Mouse (Mus musculus) forebrain, embryonic 13.5 days (tissue): ENCODE measurements around the gene Tlr4. TPM values are rescaled to one million over a fixed set of nuclear protein-coding genes. Genes with fewer than 3 reads are reported as not detected.

Experiments
- ATAC-seq: fragments of 200-750 bp; cut with Nextera tagmentation; 2 replicates; pipeline ENCODE4 v1.8.0; 2017
- H3K27ac ChIP-seq: fragments of 300-500 bp; sonication (generic); 2 replicates; pipeline ENCODE4 v1.5.1; 2015; ENCODE audit warnings: inconsistent platforms, mild to moderate bottlenecking, moderate library complexity
- H3K27me3 ChIP-seq: fragments of 300-500 bp; sonication (generic); 2 replicates; pipeline ENCODE4 v1.6.1; 2015; ENCODE audit warnings: mild to moderate bottlenecking, inconsistent platforms
- H3K36me3 ChIP-seq: fragments of 300-500 bp; sonication (generic); 2 replicates; pipeline ENCODE4 v1.6.1; 2015; ENCODE audit warnings: mild to moderate bottlenecking, inconsistent platforms; ENCODE audit not compliant: poor library complexity, severe bottlenecking
- H3K4me1 ChIP-seq: fragments of 300-500 bp; sonication (generic); 2 replicates; pipeline ENCODE4 v1.6.1; 2015; ENCODE audit warnings: inconsistent platforms
- H3K4me2 ChIP-seq: fragments of 300-500 bp; sonication (generic); 2 replicates; pipeline ENCODE4 v1.6.1; 2015; ENCODE audit warnings: inconsistent platforms, mild to moderate bottlenecking, moderate library complexity
- H3K4me3 ChIP-seq: fragments of 300-500 bp; sonication (generic); 2 replicates; pipeline ENCODE4 v1.5.1; 2015; ENCODE audit warnings: mild to moderate bottlenecking, inconsistent platforms
- H3K9ac ChIP-seq: fragments of 300-500 bp; sonication (generic); 2 replicates; pipeline ENCODE4 v1.6.1; 2015; ENCODE audit warnings: mild to moderate bottlenecking, inconsistent platforms
- H3K9me3 ChIP-seq: fragments of 300-500 bp; sonication (generic); replicated peaks from 2 replicates; pipeline ENCODE4 v1.6.1; 2016; ENCODE audit warnings: inconsistent platforms
- WGBS: fragments of 180-500 bp; shearing (Covaris S2); methylation state at CpG from one replicate; pipeline ENCODE4 v1.1.7; 2015; 5-methylcytosine and 5-hydroxymethylcytosine counted together
- polyA plus RNA-seq: library from polyadenylated mRNA; unstranded; fragments of >200 nt; fragmentation: Nextera tagmentation; extraction: Ambion mirVana; gene quantifications from 2 replicates; pipeline ENCODE4 v1.2.1, GENCODE M21; 2015

Gene Tlr4
- polyA plus RNA-seq, result 0.55 and 0.56 TPM in 2 replicates

- Histone ChIP-seq H3K27me3 (no peaks in the 10 kb centered on the region), H3K27ac (no peak within 1 kb of the TSS), H3K9me3 (no peaks in the 10 kb centered on the region), H3K4me2 (no peak within 1 kb of the TSS), H3K4me1 (no peaks in the 10 kb centered on the region), H3K9ac (no peak within 1 kb of the TSS), H3K36me3 (no peaks in the 10 kb centered on the region), H3K4me3 (no peak within 1 kb of the TSS)
- WGBS, result 75% methylated on average over 11 of the region's 11 CpGs
- no peak for ATAC-seq
Observed at GRCm38 (mm10) chr4:66827463-66828162, at the start of gene Tlr4. Tlr4 (plus strand) TSS chr4:66827584.

- H3K36me3 ChIP-seq, result no peaks in the 10 kb centered on the region
- H3K4me2 ChIP-seq, result no peak overlapping the region
- no peak for ATAC-seq
- H3K27ac ChIP-seq, result no peak overlapping the region
- H3K27me3 ChIP-seq, result no peaks in the 10 kb centered on the region
- 89% methylated on average over 2 of the region's 2 CpGs for WGBS
- no peak overlapping the region for H3K4me3 ChIP-seq
- H3K9me3 ChIP-seq, result no peaks in the 10 kb centered on the region
- H3K9ac ChIP-seq, result no peak overlapping the region
- H3K4me1 ChIP-seq, result no peaks in the 10 kb centered on the region
Observed at GRCm38 (mm10) chr4:66794283-66794682, 33.1 kb upstream of the Tlr4 start.

GRCm38 (mm10) chr4:66796683-66797082, 30.7 kb upstream of the Tlr4 start:
- Histone ChIP-seq H3K4me1 (no peaks in the 10 kb centered on the region), H3K4me2 (no peak overlapping the region), H3K27me3 (no peaks in the 10 kb centered on the region), H3K9me3 (no peaks in the 10 kb centered on the region), H3K36me3 (no peaks in the 10 kb centered on the region), H3K27ac (no peak overlapping the region), H3K4me3 (no peak overlapping the region), H3K9ac (no peak overlapping the region)
- 99% methylated on average over 2 of the region's 2 CpGs for WGBS
- no peak for ATAC-seq

GRCm38 (mm10) chr4:66804552-66805301, 22.7 kb upstream of the Tlr4 start:
- H3K4me3 ChIP-seq, result no peak overlapping the region
- H3K9ac ChIP-seq, result no peak overlapping the region
- no peaks in the 10 kb centered on the region for H3K9me3 ChIP-seq
- WGBS, result 73% methylated on average over 4 of the region's 4 CpGs
- H3K27ac ChIP-seq, result no peak overlapping the region
- H3K4me2 ChIP-seq, result no peak overlapping the region
- no peak for ATAC-seq
- no peaks in the 10 kb centered on the region for H3K4me1 ChIP-seq
- H3K27me3 ChIP-seq, result no peaks in the 10 kb centered on the region
- H3K36me3 ChIP-seq, result no peaks in the 10 kb centered on the region

GRCm38 (mm10) chr4:66805747-66806146, 21.6 kb upstream of the Tlr4 start:
- no peak overlapping the region for H3K4me3 ChIP-seq
- H3K27ac ChIP-seq, result no peak overlapping the region
- H3K9me3 ChIP-seq, result no peaks in the 10 kb centered on the region
- H3K4me1 ChIP-seq, result no peaks in the 10 kb centered on the region
- no peak for ATAC-seq
- H3K36me3 ChIP-seq, result no peaks in the 10 kb centered on the region
- no peak overlapping the region for H3K4me2 ChIP-seq
- H3K27me3 ChIP-seq, result no peaks in the 10 kb centered on the region
- H3K9ac ChIP-seq, result no peak overlapping the region

GRCm38 (mm10) chr4:66816364-66817026, 10.9 kb upstream of the Tlr4 start:
- H3K9me3 ChIP-seq, result no peaks in the 10 kb centered on the region
- 83% methylated on average over 3 of the region's 3 CpGs for WGBS
- no peak overlapping the region for H3K27ac ChIP-seq
- ATAC-seq, result no peak
- no peaks in the 10 kb centered on the region for H3K27me3 ChIP-seq
- no peaks in the 10 kb centered on the region for H3K36me3 ChIP-seq
- H3K9ac ChIP-seq, result no peak overlapping the region
- no peaks in the 10 kb centered on the region for H3K4me1 ChIP-seq
- no peak overlapping the region for H3K4me2 ChIP-seq
- H3K4me3 ChIP-seq, result no peak overlapping the region

GRCm38 (mm10) chr4:66821171-66821570, 6.2 kb upstream of the Tlr4 start:
- 65% methylated on average over 2 of the region's 2 CpGs for WGBS
- no peak for ATAC-seq

GRCm38 (mm10) chr4:66821764-66822163, 5.6 kb upstream of the Tlr4 start:
- Histone ChIP-seq H3K27ac (no peak overlapping the region), H3K9me3 (no peaks in the 10 kb centered on the region), H3K4me1 (no peaks in the 10 kb centered on the region), H3K4me3 (no peak overlapping the region), H3K27me3 (no peaks in the 10 kb centered on the region), H3K36me3 (no peaks in the 10 kb centered on the region), H3K4me2 (no peak overlapping the region), H3K9ac (no peak overlapping the region)
- ATAC-seq, result no peak
- WGBS, result 74% methylated on average over 3 of the region's 3 CpGs

More at GRCm38 (mm10) chr4:66821171-66821570, 6.2 kb upstream of the Tlr4 start:
- H3K36me3 ChIP-seq, result no peaks in the 10 kb centered on the region
- H3K4me2 ChIP-seq, result no peak overlapping the region
- no peak overlapping the region for H3K4me3 ChIP-seq
- no peaks in the 10 kb centered on the region for H3K9me3 ChIP-seq
- H3K27ac ChIP-seq, result no peak overlapping the region
- no peak overlapping the region for H3K9ac ChIP-seq
- H3K27me3 ChIP-seq, result no peaks in the 10 kb centered on the region
- H3K4me1 ChIP-seq, result no peaks in the 10 kb centered on the region

GRCm38 (mm10) chr4:66828163-66828668, 832 bp downstream of the Tlr4 start:
- no peak overlapping the region for H3K27ac ChIP-seq
- no peak overlapping the region for H3K4me3 ChIP-seq
- no peak overlapping the region for H3K4me2 ChIP-seq
- WGBS, result 54% methylated on average over 6 of the region's 6 CpGs
- H3K27me3 ChIP-seq, result no peaks in the 10 kb centered on the region
- no peak overlapping the region for H3K9ac ChIP-seq
- no peak for ATAC-seq
- no peaks in the 10 kb centered on the region for H3K9me3 ChIP-seq
- H3K4me1 ChIP-seq, result no peaks in the 10 kb centered on the region
- no peaks in the 10 kb centered on the region for H3K36me3 ChIP-seq

- H3K9ac ChIP-seq, result no peak overlapping the region
- no peak for ATAC-seq
- WGBS, result 16% methylated on average over 5 of the region's 5 CpGs
- no peak overlapping the region for H3K4me2 ChIP-seq
- no peak overlapping the region for H3K4me3 ChIP-seq
- H3K4me1 ChIP-seq, result no peaks in the 10 kb centered on the region
- H3K27me3 ChIP-seq, result no peaks in the 10 kb centered on the region
- no peaks in the 10 kb centered on the region for H3K9me3 ChIP-seq
- no peak overlapping the region for H3K27ac ChIP-seq
- H3K36me3 ChIP-seq, result no peaks in the 10 kb centered on the region
Observed at GRCm38 (mm10) chr4:66828686-66829085, 1.3 kb downstream of the Tlr4 start.

- WGBS, result 98% methylated on average over 2 of the region's 2 CpGs
- Histone ChIP-seq H3K27me3 (no peaks in the 10 kb centered on the region), H3K36me3 (no peaks in the 10 kb centered on the region), H3K9me3 (no peaks in the 10 kb centered on the region; the same call in 1 of the 2 replicates), H3K27ac (no peak overlapping the region), H3K9ac (no peak overlapping the region), H3K4me3 (no peak overlapping the region), H3K4me2 (no peak overlapping the region), H3K4me1 (no peaks in the 10 kb centered on the region)
- ATAC-seq, result no peak
Observed at GRCm38 (mm10) chr4:66838071-66838470, 10.7 kb downstream of the Tlr4 start.

- Histone ChIP-seq H3K4me1 (no peaks in the 10 kb centered on the region), H3K4me2 (no peak overlapping the region), H3K27ac (no peak overlapping the region), H3K9ac (no peak overlapping the region), H3K9me3 (no peaks in the 10 kb centered on the region; the same call in 1 of the 2 replicates), H3K36me3 (no peaks in the 10 kb centered on the region), H3K27me3 (no peaks in the 10 kb centered on the region), H3K4me3 (no peak overlapping the region)
- no peak for ATAC-seq
- WGBS, result 71% methylated on average over 1 of the region's 1 CpGs
Observed at GRCm38 (mm10) chr4:66843255-66843654, 15.9 kb downstream of the Tlr4 start.
